Mouse (Mus musculus) embryo, embryonic 11.5 days (tissue): ENCODE measurements around the gene Galns.

Experiments used
- DNase-seq: peaks from one replicate; pipeline ENCODE4 v3.0.0-alpha.2; 2012; ENCODE audit warnings: low read depth, low spot score

Gene Galns

GRCm38 (mm10) chr8:122546066-122546755 is 65.1 kb downstream of the Galns start:
- no peak for DNase-seq

- DNase-seq, result no peak
These were observed 67.1 kb downstream of the Galns start for GRCm38 (mm10) chr8:122544138-122544537.

GRCm38 (mm10) chr8:122538310-122539076 is 72.8 kb downstream of the Galns start:
- DNase-seq, result no peak

GRCm38 (mm10) chr8:122537812-122538211 is 73.5 kb downstream of the Galns start:
- no peak for DNase-seq

GRCm38 (mm10) chr8:122537033-122537432 is 74.2 kb downstream of the Galns start:
- DNase-seq, result no peak

GRCm38 (mm10) chr8:122531312-122531711 is 80.0 kb downstream of the Galns start:
- no peak for DNase-seq

- DNase-seq, result no peak
These were observed 82.1 kb downstream of the Galns start for GRCm38 (mm10) chr8:122529159-122529558.
